Mouse (Mus musculus): ENCODE results near the gene Stt3b.

DNA sequence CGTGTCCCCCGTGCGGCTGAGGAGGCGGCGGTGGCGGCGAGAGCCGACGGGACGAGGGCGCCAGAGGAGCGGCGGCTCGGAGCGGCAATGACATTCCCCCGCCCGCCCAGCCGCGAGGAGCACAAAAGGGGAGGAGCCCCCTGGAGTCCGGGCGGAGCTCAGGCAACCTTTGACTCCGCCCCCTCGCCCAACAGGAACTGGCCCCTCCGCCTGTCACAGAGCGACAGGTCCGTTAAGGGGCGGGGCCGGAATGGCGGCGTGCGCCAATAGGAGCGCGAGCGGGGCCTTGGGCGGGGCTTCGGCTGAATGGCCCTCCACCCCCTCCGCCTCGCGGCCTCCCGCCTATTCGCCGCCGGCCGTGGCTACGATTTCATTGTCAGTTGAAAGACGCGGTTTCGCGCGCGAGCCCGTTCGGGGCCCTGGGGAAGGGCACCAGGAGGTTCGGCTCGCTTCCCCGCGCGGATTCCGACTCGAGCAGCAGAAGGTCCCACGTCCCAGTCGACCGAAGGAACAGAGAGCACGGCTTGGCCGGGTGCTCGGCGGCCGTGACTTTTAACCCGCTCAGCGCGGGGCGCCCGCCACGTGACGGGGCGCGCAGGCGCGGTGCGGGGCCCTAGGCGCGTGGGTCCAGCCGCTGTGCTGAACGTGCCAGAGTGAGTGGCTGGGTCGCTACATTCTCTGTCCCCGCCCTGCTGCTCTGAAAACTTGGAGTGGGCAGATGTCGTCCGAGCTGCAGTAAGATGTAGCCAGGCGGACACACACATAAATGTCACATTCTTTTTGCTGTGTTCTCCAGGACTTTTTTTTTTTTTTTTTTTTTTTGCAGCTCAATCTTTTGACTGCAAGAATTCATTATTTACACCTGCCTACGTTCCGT, at the start of gene Stt3b:
- TF ChIP-seq GATA1 (IDR thresholded peaks at IDR 0.05; ENCODE audit: borderline replicate concordance, low read length) = no peak
- no peak for TF ChIP-seq FLI1 (IDR thresholded peaks at IDR 0.05; ENCODE audit: low read length)

Measured in megakaryocyte, embryonic 14.5 days (primary cell).